Comparison of ENCODE assay signal across 8 mouse cellular contexts in the genomic region with DNA sequence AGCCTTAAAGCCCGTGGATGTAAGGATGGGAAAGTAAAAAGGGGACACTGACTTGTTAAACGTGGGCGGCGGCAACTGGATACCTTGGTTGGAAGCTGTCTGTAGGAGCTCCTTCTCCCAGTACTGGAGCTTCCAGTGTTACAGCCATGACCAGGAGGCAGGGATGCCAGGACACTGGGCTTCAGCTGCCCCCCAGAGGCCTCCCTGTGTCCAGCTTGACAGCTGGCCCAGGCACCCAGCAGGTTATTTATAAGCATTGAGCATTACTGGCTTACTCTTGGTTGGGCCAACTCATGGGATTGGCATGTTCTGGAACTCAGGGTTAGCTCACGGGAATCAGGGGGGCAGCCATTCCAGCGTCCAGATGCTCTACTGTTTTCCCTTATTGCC. TPM values are rescaled to one million over a fixed set of nuclear protein-coding genes. Genes with fewer than 3 reads are reported as not detected.
DNase-seq lines count a peak whose midpoint lies in the region; ATAC-seq and TF ChIP-seq lines count a peak whose summit lies in the region.

No protein-coding gene starts in this region.

- WGBS in forebrain, embryonic 16.5 days, result 27% methylated on average over 6 of the region's 6 CpGs
- 30% methylated on average over 6 of the region's 6 CpGs for WGBS in hindbrain, embryonic 13.5 days
- 28% methylated on average over 6 of the region's 6 CpGs for WGBS in liver, embryonic 13.5 days (ENCODE audit: insufficient replicate concordance)
- WGBS in olfactory bulb, adult 2 months, result 34% methylated on average over 6 of the region's 6 CpGs
- 47% methylated on average over 6 of the region's 6 CpGs for WGBS in thymus, adult 2 months

- H3K4me3 ChIP-seq in forebrain, embryonic 16.5 days (replicated peaks; ENCODE audit: low read length), result no peak overlapping the region
- H3K4me3 ChIP-seq in hindbrain, embryonic 13.5 days, result peak overlapping the region; percentile 48
- peak overlapping the region; percentile 44 for H3K4me3 ChIP-seq in liver, embryonic 13.5 days (replicated peaks)
- peak overlapping the region; percentile 38; the same call in 1 of the 2 replicates for H3K4me3 ChIP-seq in olfactory bulb, adult 2 months (ENCODE audit: insufficient read depth, low read depth, low read length)
- H3K4me3 ChIP-seq in thymus, adult 2 months (ENCODE audit: control insufficient read depth, insufficient read depth, low read length), result no peak overlapping the region

- peaks cover 17% of the 10 kb centered on the region; the same call in 1 of the 2 replicates for H3K27me3 ChIP-seq in forebrain, embryonic 16.5 days (replicated peaks; ENCODE audit: control insufficient read depth, insufficient read depth, low read length)
- peaks cover 35% of the 10 kb centered on the region for H3K27me3 ChIP-seq in hindbrain, embryonic 13.5 days
- peaks cover 52% of the 10 kb centered on the region for H3K27me3 ChIP-seq in liver, embryonic 13.5 days
- H3K27me3 ChIP-seq in thymus, adult 2 months (ENCODE audit: control insufficient read depth, insufficient read depth, low read length), result no peaks in the 10 kb centered on the region; the same call in 1 of the 2 replicates

- H3K9ac ChIP-seq in forebrain, embryonic 16.5 days (replicated peaks; ENCODE audit: low read depth, low read length), result no peak overlapping the region
- H3K9ac ChIP-seq in hindbrain, embryonic 13.5 days, result no peak overlapping the region; the same call in 1 of the 2 replicates
- no peak overlapping the region for H3K9ac ChIP-seq in liver, embryonic 13.5 days

- ATAC-seq in forebrain, embryonic 16.5 days, result no peak
- no peak for ATAC-seq in hindbrain, embryonic 13.5 days (ENCODE audit: low FRiP score)
- ATAC-seq in liver, embryonic 13.5 days (ENCODE audit: low read depth), result no peak

- H3K4me1 ChIP-seq in forebrain, embryonic 16.5 days (replicated peaks; ENCODE audit: control insufficient read depth, insufficient read depth, low read length), result 0 out of 2 replicates have a peak, but pooled peaks cover 5% of the 10 kb centered on the region
- peaks cover 12% of the 10 kb centered on the region for H3K4me1 ChIP-seq in hindbrain, embryonic 13.5 days (replicated peaks)
- peaks cover 13% of the 10 kb centered on the region; the same call in 1 of the 2 replicates for H3K4me1 ChIP-seq in liver, embryonic 13.5 days (replicated peaks)
- peaks cover 12% of the 10 kb centered on the region for H3K4me1 ChIP-seq in olfactory bulb, adult 2 months (ENCODE audit: control insufficient read depth, insufficient read depth, low read length)
- H3K4me1 ChIP-seq in thymus, adult 2 months (replicated peaks; ENCODE audit: control insufficient read depth, insufficient read depth, low read length), result no peaks in the 10 kb centered on the region

- no peaks in the 10 kb centered on the region for H3K36me3 ChIP-seq in forebrain, embryonic 16.5 days (ENCODE audit: control insufficient read depth, insufficient read depth)
- no peaks in the 10 kb centered on the region for H3K36me3 ChIP-seq in hindbrain, embryonic 13.5 days
- H3K36me3 ChIP-seq in liver, embryonic 13.5 days, result no peaks in the 10 kb centered on the region
- H3K36me3 ChIP-seq in thymus, adult 2 months (ENCODE audit: control insufficient read depth, insufficient read depth, low read length), result no peaks in the 10 kb centered on the region

- TF ChIP-seq POLR2A in olfactory bulb, adult 2 months (IDR thresholded peaks at IDR 0.05; ENCODE audit: insufficient read depth, low read depth, low read length), result no peak
- TF ChIP-seq POLR2A in thymus, adult 2 months (IDR thresholded peaks at IDR 0.05; ENCODE audit: control insufficient read depth, extremely low read depth, insufficient read depth, low read length, poor library complexity), result no peak

- peak; percentile 46 to 70 for DNase-seq in adrenal gland, postnatal 36 days
- DNase-seq in liver, embryonic 13.5 days, result no peak
- no peak for DNase-seq in ovary, postnatal 36 days (ENCODE audit: low spot score)
- no peak for DNase-seq in spleen, postnatal 4 days (ENCODE audit: low spot score in 2 of 2)
- no peak for DNase-seq in thymus, adult 2 months

- no peaks in the 10 kb centered on the region for H3K9me3 ChIP-seq in forebrain, embryonic 16.5 days (ENCODE audit: control insufficient read depth, low read length)
- no peaks in the 10 kb centered on the region for H3K9me3 ChIP-seq in hindbrain, embryonic 13.5 days
- no peaks in the 10 kb centered on the region for H3K9me3 ChIP-seq in liver, embryonic 13.5 days (replicated peaks)

- no peak overlapping the region for H3K27ac ChIP-seq in forebrain, embryonic 16.5 days (ENCODE audit: low read length)
- no peak overlapping the region for H3K27ac ChIP-seq in hindbrain, embryonic 13.5 days
- no peak overlapping the region for H3K27ac ChIP-seq in liver, embryonic 13.5 days
- no peak overlapping the region for H3K27ac ChIP-seq in olfactory bulb, adult 2 months (ENCODE audit: insufficient read depth, low read depth, low read length)
- H3K27ac ChIP-seq in thymus, adult 2 months (ENCODE audit: control insufficient read depth, insufficient read depth, low read length), result no peak overlapping the region

- no peak for TF ChIP-seq CTCF in olfactory bulb, adult 2 months (IDR thresholded peaks at IDR 0.05; ENCODE audit: insufficient read depth, low read depth, low read length)
- no peak for TF ChIP-seq CTCF in thymus, adult 2 months (IDR thresholded peaks at IDR 0.05; ENCODE audit: borderline replicate concordance, control insufficient read depth, extremely low read depth, insufficient read depth, low read length, poor library complexity)

- peak overlapping the region; percentile 58 for H3K4me2 ChIP-seq in forebrain, embryonic 16.5 days (ENCODE audit: low read length)
- peak overlapping the region; percentile 84 for H3K4me2 ChIP-seq in hindbrain, embryonic 13.5 days
- peak overlapping the region; percentile 62 for H3K4me2 ChIP-seq in liver, embryonic 13.5 days

RNA-seq across cellular contexts. Expression of a gene that starts 0.6 kb away (rescaled TPM):
- 1 to 10 TPM; 5.1 to 6.5 TPM for total RNA-seq in adrenal gland, postnatal 36 days (2021)
- 1.1 and 1.3 TPM in 2 replicates for polyA plus RNA-seq in forebrain, embryonic 16.5 days (2015; fragmentation: Nextera tagmentation; extraction: Ambion mirVana)
- 0.28 and 0.42 TPM in 2 replicates for polyA plus RNA-seq in hindbrain, embryonic 13.5 days (2015; fragmentation: Nextera tagmentation; extraction: Ambion mirVana)
- 0.19 and 0.20 TPM in 2 replicates for polyA plus RNA-seq in liver, embryonic 13.5 days (2015; fragmentation: Nextera tagmentation; extraction: Ambion mirVana)
- polyA plus RNA-seq in olfactory bulb, adult 2 months (2012; ENCODE audit: insufficient read depth, insufficient read length, low replicate concordance, missing spikeins), result not detected in 2 replicates
- 1.9 and 2.0 TPM in 2 replicates for polyA plus RNA-seq in thymus, adult 2 months (2012; rRNA removed)

RNA-seq across cellular contexts. Expression of a gene that starts 16.0 kb away (rescaled TPM):
- total RNA-seq in adrenal gland, postnatal 36 days (2021), result 10 to 100 TPM; 83.0 to 85.0 TPM
- 119 and 127 TPM in 2 replicates for polyA plus RNA-seq in forebrain, embryonic 16.5 days (2015; fragmentation: Nextera tagmentation; extraction: Ambion mirVana)
- 120 and 136 TPM in 2 replicates for polyA plus RNA-seq in hindbrain, embryonic 13.5 days (2015; fragmentation: Nextera tagmentation; extraction: Ambion mirVana)
- polyA plus RNA-seq in liver, embryonic 13.5 days (2015; fragmentation: Nextera tagmentation; extraction: Ambion mirVana), result 97.4 and 98.5 TPM in 2 replicates
- not detected in 2 replicates for polyA plus RNA-seq in olfactory bulb, adult 2 months (2012; ENCODE audit: insufficient read depth, insufficient read length, low replicate concordance, missing spikeins)
- polyA plus RNA-seq in thymus, adult 2 months (2012; rRNA removed), result 58.6 and 64.9 TPM in 2 replicates

RNA-seq across cellular contexts. Expression of a gene that starts 16.1 kb away (rescaled TPM):
- total RNA-seq in adrenal gland, postnatal 36 days (2021), result 10 to 100 TPM; 74.5 to 79.4 TPM
- polyA plus RNA-seq in forebrain, embryonic 16.5 days (2015; fragmentation: Nextera tagmentation; extraction: Ambion mirVana), result 166 and 182 TPM in 2 replicates
- polyA plus RNA-seq in hindbrain, embryonic 13.5 days (2015; fragmentation: Nextera tagmentation; extraction: Ambion mirVana), result 180 and 185 TPM in 2 replicates
- polyA plus RNA-seq in liver, embryonic 13.5 days (2015; fragmentation: Nextera tagmentation; extraction: Ambion mirVana), result 32.1 and 34.8 TPM in 2 replicates
- polyA plus RNA-seq in olfactory bulb, adult 2 months (2012; ENCODE audit: insufficient read depth, insufficient read length, low replicate concordance, missing spikeins), result not detected in 2 replicates
- 63.1 and 72.0 TPM in 2 replicates for polyA plus RNA-seq in thymus, adult 2 months (2012; rRNA removed)

RNA-seq across cellular contexts. Expression of a gene that starts 22.7 kb away (rescaled TPM):
- total RNA-seq in adrenal gland, postnatal 36 days (2021), result under 1 TPM; 0.93 to 0.95 TPM
- 5.8 and 6.3 TPM in 2 replicates for polyA plus RNA-seq in forebrain, embryonic 16.5 days (2015; fragmentation: Nextera tagmentation; extraction: Ambion mirVana)
- polyA plus RNA-seq in hindbrain, embryonic 13.5 days (2015; fragmentation: Nextera tagmentation; extraction: Ambion mirVana), result 3.7 and 3.8 TPM in 2 replicates
- polyA plus RNA-seq in liver, embryonic 13.5 days (2015; fragmentation: Nextera tagmentation; extraction: Ambion mirVana), result 13.8 and 15.6 TPM in 2 replicates
- polyA plus RNA-seq in olfactory bulb, adult 2 months (2012; ENCODE audit: insufficient read depth, insufficient read length, low replicate concordance, missing spikeins), result not detected in 2 replicates
- 8.6 and 14.0 TPM in 2 replicates for polyA plus RNA-seq in thymus, adult 2 months (2012; rRNA removed)

RNA-seq across cellular contexts. Expression of a gene that starts 38.0 kb away (rescaled TPM):
- 10 to 100 TPM; 14.3 to 16.8 TPM for total RNA-seq in adrenal gland, postnatal 36 days (2021)
- polyA plus RNA-seq in forebrain, embryonic 16.5 days (2015; fragmentation: Nextera tagmentation; extraction: Ambion mirVana), result 20.6 and 21.5 TPM in 2 replicates
- polyA plus RNA-seq in hindbrain, embryonic 13.5 days (2015; fragmentation: Nextera tagmentation; extraction: Ambion mirVana), result 21.5 and 22.8 TPM in 2 replicates
- polyA plus RNA-seq in liver, embryonic 13.5 days (2015; fragmentation: Nextera tagmentation; extraction: Ambion mirVana), result 6.2 and 7.6 TPM in 2 replicates
- not detected in 2 replicates for polyA plus RNA-seq in olfactory bulb, adult 2 months (2012; ENCODE audit: insufficient read depth, insufficient read length, low replicate concordance, missing spikeins)
- 20.1 and 20.6 TPM in 2 replicates for polyA plus RNA-seq in thymus, adult 2 months (2012; rRNA removed)

Comparison
In these comparisons a context has a peak if more than half of its experiments do, and no peak if none do; other contexts are left out.
1. DNase-seq: peak in adrenal gland, postnatal 36 days (2 of 2); none in liver, embryonic 13.5 days (single experiment), ovary, postnatal 36 days (single experiment), spleen, postnatal 4 days (0 of 2) and thymus, adult 2 months (single experiment).
2. H3K4me3 ChIP-seq: peak in hindbrain, embryonic 13.5 days (single experiment), liver, embryonic 13.5 days (single experiment) and olfactory bulb, adult 2 months (single experiment); none in forebrain, embryonic 16.5 days (single experiment) and thymus, adult 2 months (single experiment).
3. RNA of a gene that starts 16.1 kb away (polyA plus RNA-seq): 180 to 185 TPM in hindbrain, embryonic 13.5 days, 166 to 182 TPM in forebrain, embryonic 16.5 days, 63.1 to 72.0 TPM in thymus, adult 2 months and 32.1 to 34.8 TPM in liver, embryonic 13.5 days; not detected in olfactory bulb, adult 2 months; every median in the first group is over 10 times any median in the second.
4. Peak in every context shown above with its lines, with median percentiles within 50 percentile points of each other: H3K4me2 ChIP-seq.